Mouse (Mus musculus): ENCODE measurements around the gene Nudt5.
A peak's percentile ranks its signal among the peaks of the same experiment; 100 is the strongest.

Nudt5 gene

GRCm38 (mm10) chr2:5867681-5868080, 22.9 kb downstream of the Nudt5 start:
- no peak for DNase-seq (ENCODE audit: low spot score)

GRCm38 (mm10) chr2:5869746-5870145, 24.9 kb downstream of the Nudt5 start:
- DNase-seq (ENCODE audit: low spot score) = peak; percentile 24

- no peak for DNase-seq (ENCODE audit: low spot score)
These were observed 32.6 kb downstream of the Nudt5 start for GRCm38 (mm10) chr2:5877446-5877845.

GRCm38 (mm10) chr2:5888865-5889264, 44.0 kb downstream of the Nudt5 start:
- DNase-seq (ENCODE audit: low spot score) = no peak

- DNase-seq (ENCODE audit: low spot score) = no peak
These were observed 44.6 kb downstream of the Nudt5 start for GRCm38 (mm10) chr2:5889412-5889811.

- no peak for DNase-seq (ENCODE audit: low spot score)
These were observed 49.5 kb downstream of the Nudt5 start for GRCm38 (mm10) chr2:5894296-5894695.

- peak; percentile 94 for DNase-seq (ENCODE audit: low spot score)
These were observed 50.2 kb downstream of the Nudt5 start, which contains the start of gene Sec61a2 for GRCm38 (mm10) chr2:5894843-5895570. Gene Sec61a2, minus strand, starts transcription at chr2:5895432.

GRCm38 (mm10) chr2:5900145-5900544, 55.3 kb downstream of the Nudt5 start:
- DNase-seq (ENCODE audit: low spot score) = no peak

- DNase-seq (ENCODE audit: low spot score) = peak; percentile 49
These were observed 61.3 kb downstream of the Nudt5 start for GRCm38 (mm10) chr2:5906092-5906491.

GRCm38 (mm10) chr2:5906625-5907024, 61.8 kb downstream of the Nudt5 start:
- peak; percentile 49 for DNase-seq (ENCODE audit: low spot score)

- DNase-seq (ENCODE audit: low spot score) = no peak
These were observed 66.6 kb downstream of the Nudt5 start for GRCm38 (mm10) chr2:5911282-5911965.

Data from MN1 (cell line).